Mouse (Mus musculus) midbrain, embryonic 14.5 days (tissue): ENCODE measurements around the gene Olfr76. TPM values are rescaled to one million over a fixed set of nuclear protein-coding genes. Genes with fewer than 3 reads are reported as not detected.
"Not testable (repeated sequence)": the region's sequence is repeated elsewhere in the genome, so short reads cannot be mapped to it uniquely, and the experiment has no call there.

Experiments
- ATAC-seq: fragments of 200-750 bp; cut with Nextera tagmentation; 2 replicates; pipeline ENCODE4 v1.8.0; 2017; ENCODE audit warnings: moderate number of reproducible peaks, moderate library complexity; ENCODE audit not compliant: low FRiP score, low TSS enrichment
- DNase-seq: peaks from one replicate; pipeline ENCODE4 v3.0.0-alpha.2; 2015
- H3K27ac ChIP-seq: fragments of 300-500 bp; sonication (generic); replicated peaks from 2 replicates; pipeline ENCODE4 v1.5.1; 2014; ENCODE audit warnings: mild to moderate bottlenecking, low read depth, low read length, moderate library complexity
- H3K27me3 ChIP-seq: fragments of 300-500 bp; sonication (generic); 2 replicates; pipeline ENCODE4 v1.6.1; 2014; ENCODE audit warnings: low read length, control low read depth, mixed read lengths; ENCODE audit not compliant: control insufficient read depth, insufficient read depth
- H3K36me3 ChIP-seq: fragments of 300-500 bp; sonication (generic); 2 replicates; pipeline ENCODE4 v1.6.1; 2014; ENCODE audit warnings: low read length, control low read depth; ENCODE audit not compliant: control insufficient read depth, insufficient read depth
- H3K4me1 ChIP-seq: fragments of 300-500 bp; sonication (generic); 2 replicates; pipeline ENCODE4 v1.6.1; 2014; ENCODE audit warnings: mild to moderate bottlenecking, antibody characterized with exemption, low read length, control low read depth; ENCODE audit not compliant: control insufficient read depth, insufficient read depth
- H3K4me2 ChIP-seq: fragments of 300-500 bp; sonication (generic); 2 replicates; pipeline ENCODE4 v1.6.1; 2014; ENCODE audit warnings: mild to moderate bottlenecking, low read length, moderate library complexity
- H3K4me3 ChIP-seq: fragments of 300-500 bp; sonication (generic); replicated peaks from 2 replicates; pipeline ENCODE4 v1.5.1; 2014; ENCODE audit warnings: low read depth, low read length
- H3K9ac ChIP-seq: fragments of 300-500 bp; sonication (generic); replicated peaks from 2 replicates; pipeline ENCODE4 v1.6.1; 2014; ENCODE audit warnings: mild to moderate bottlenecking, low read length, moderate library complexity
- H3K9me3 ChIP-seq: fragments of 300-500 bp; sonication (generic); 2 replicates; pipeline ENCODE4 v1.6.1; 2016; ENCODE audit warnings: low read length, control low read depth, mixed read lengths; ENCODE audit not compliant: control insufficient read depth
- WGBS: fragments of 180-500 bp; shearing (Covaris S2); extraction: QIAGEN DNeasy Blood & Tissue Kit; methylation state at CpG from one replicate; pipeline ENCODE4 v1.1.7; 2014; 5-methylcytosine and 5-hydroxymethylcytosine counted together
- polyA plus RNA-seq: library from polyadenylated mRNA; unstranded; fragments of >200 nt; fragmentation: Nextera tagmentation; extraction: Ambion mirVana; gene quantifications from 2 replicates; pipeline ENCODE4 v1.2.1, GENCODE M21; 2014

Gene Olfr76
- polyA plus RNA-seq, 1 experiment from 2014 or later, result not detected

DNA sequence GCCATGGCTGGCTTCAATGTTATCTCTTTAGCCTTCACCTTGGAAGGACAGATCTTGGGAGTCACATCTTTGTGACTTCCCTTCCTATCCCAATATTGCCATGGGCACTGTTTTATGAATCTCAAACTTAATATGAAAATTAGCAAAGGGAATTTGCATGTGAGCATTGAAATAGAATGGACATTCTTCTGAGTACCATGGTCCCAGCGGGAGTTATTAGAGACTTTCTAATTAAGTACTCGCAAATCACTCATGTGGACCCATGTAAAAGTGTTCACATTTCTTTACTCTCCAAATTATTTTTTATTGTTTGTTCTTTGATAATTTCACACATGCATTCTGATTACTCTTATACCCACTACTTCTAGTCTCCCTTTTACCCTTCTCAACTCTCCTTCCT is 19.8 kb downstream of the Olfr76 start, which contains the start of gene Olfr1427:
Gene Olfr1427 (minus strand): TSS at position 101 of the 400 bp plus-strand sequence.
- no peak within 1 kb of the TSS for H3K4me2 ChIP-seq
- H3K4me3 ChIP-seq, result no peak within 1 kb of the TSS
- ATAC-seq (no peak), DNase-seq (no peak)
- WGBS, result 99% methylated on average over 2 of the region's 2 CpGs
- no peak within 1 kb of the TSS for H3K27ac ChIP-seq
- H3K9me3 ChIP-seq, result no peaks in the 10 kb centered on the region
- no peaks in the 10 kb centered on the region for H3K4me1 ChIP-seq
- no peaks in the 10 kb centered on the region for H3K36me3 ChIP-seq
- no peaks in the 10 kb centered on the region for H3K27me3 ChIP-seq
- H3K9ac ChIP-seq, result no peak within 1 kb of the TSS

- no peak for ATAC-seq
- no peaks in the 10 kb centered on the region for H3K36me3 ChIP-seq
- 80% methylated on average over 1 of the region's 1 CpGs for WGBS
- no peak within 1 kb of the TSS for H3K4me2 ChIP-seq
- H3K27me3 ChIP-seq, result no peaks in the 10 kb centered on the region
- DNase-seq, result no peak
- H3K9ac ChIP-seq, result no peak within 1 kb of the TSS
- no peaks in the 10 kb centered on the region for H3K9me3 ChIP-seq
- no peak within 1 kb of the TSS for H3K27ac ChIP-seq
- H3K4me3 ChIP-seq, result no peak within 1 kb of the TSS
- H3K4me1 ChIP-seq, result no peaks in the 10 kb centered on the region
Measured at GRCm38 (mm10) chr19:12091913-12092312, 31.1 kb downstream of the Olfr76 start, which contains the start of gene Olfr1426. Olfr1426 (minus strand) TSS chr19:12092013.

GRCm38 (mm10) chr19:12077631-12078030 is 45.4 kb downstream of the Olfr76 start, which contains the start of gene Olfr1425:
Olfr1425 (minus strand) TSS chr19:12077731.
- H3K4me1 ChIP-seq, H3K27ac ChIP-seq, ATAC-seq, H3K9me3 ChIP-seq, H3K9ac ChIP-seq, H3K36me3 ChIP-seq, DNase-seq, H3K4me3 ChIP-seq, H3K4me2 ChIP-seq, H3K27me3 ChIP-seq: not testable (repeated sequence)
- WGBS, result 79% methylated on average over 4 of the region's 4 CpGs

DNA sequence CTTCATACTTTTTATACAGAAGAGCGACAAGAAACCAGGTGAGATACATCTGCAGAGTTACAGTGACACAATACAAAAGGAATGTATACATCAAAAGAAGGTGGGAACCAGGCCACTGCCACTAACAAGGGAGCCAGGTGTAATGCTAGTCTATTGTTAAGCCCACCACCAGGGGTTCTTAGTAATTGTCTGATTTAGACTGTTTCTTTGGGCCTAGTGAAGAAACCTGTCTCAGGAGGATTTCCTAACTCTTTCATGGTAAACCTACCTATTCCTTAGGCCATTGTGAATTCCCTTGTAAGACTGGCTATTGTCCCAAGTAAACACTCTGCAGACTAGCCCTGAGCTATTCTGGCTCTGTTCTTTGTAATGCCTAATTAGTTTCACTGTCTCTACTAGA is 53.5 kb downstream of the Olfr76 start:
- H3K36me3 ChIP-seq, H3K27ac ChIP-seq, ATAC-seq, DNase-seq, H3K4me2 ChIP-seq, H3K4me1 ChIP-seq, H3K9ac ChIP-seq, H3K27me3 ChIP-seq, H3K9me3 ChIP-seq, H3K4me3 ChIP-seq: not testable (repeated sequence)
- WGBS, result 91% methylated on average over 1 of the region's 1 CpGs

Other genes with a start within 250 kb of the Olfr76 start
- not detected in 2 replicates for gene Olfr1419, start 248.1 kb downstream of the Olfr76 start, polyA plus RNA-seq
- gene Olfr1420, start 236.6 kb downstream of the Olfr76 start, polyA plus RNA-seq, result 0.15 TPM in 1 of 2 replicates, not detected in the other
- gene Patl1, start 210.8 kb downstream of the Olfr76 start, polyA plus RNA-seq, result 19.1 and 23.1 TPM in 2 replicates
- 6.7 and 8.0 TPM in 2 replicates for gene Osbp, start 157.3 kb downstream of the Olfr76 start, polyA plus RNA-seq
- not detected in 2 replicates for gene Olfr1423, start 81.9 kb downstream of the Olfr76 start, polyA plus RNA-seq
- not detected in 2 replicates for gene Olfr1424, start 60.5 kb downstream of the Olfr76 start, polyA plus RNA-seq
- not detected in 2 replicates for gene Olfr1425, start 45.5 kb downstream of the Olfr76 start, polyA plus RNA-seq
- gene Olfr1426, start 31.2 kb downstream of the Olfr76 start, polyA plus RNA-seq, result not detected in 2 replicates
- gene Olfr1427, start 19.9 kb downstream of the Olfr76 start, polyA plus RNA-seq, result not detected in 2 replicates
- gene Olfr1428, start 7.3 kb downstream of the Olfr76 start, polyA plus RNA-seq, result not detected in 2 replicates
- gene Olfr1555-ps1, start 46.9 kb upstream of the Olfr76 start, polyA plus RNA-seq, result not detected in 2 replicates
- not detected in 2 replicates for gene Olfr1431, start 77.4 kb upstream of the Olfr76 start, polyA plus RNA-seq
- not detected in 2 replicates for gene Olfr1432, start 109.4 kb upstream of the Olfr76 start, polyA plus RNA-seq
- not detected in 2 replicates for gene Olfr262, start 118.5 kb upstream of the Olfr76 start, polyA plus RNA-seq
- not detected in 2 replicates for gene Olfr235, start 137.8 kb upstream of the Olfr76 start, polyA plus RNA-seq
- gene Olfr1434, start 156.7 kb upstream of the Olfr76 start, polyA plus RNA-seq, result not detected in 2 replicates
- not detected in 2 replicates for gene Olfr1436, start 175.9 kb upstream of the Olfr76 start, polyA plus RNA-seq
- gene Olfr1437, start 201.9 kb upstream of the Olfr76 start, polyA plus RNA-seq, result not detected in 2 replicates
- not detected in 2 replicates for gene Olfr1438-ps1, start 212.7 kb upstream of the Olfr76 start, polyA plus RNA-seq